Mouse (Mus musculus) lung, postnatal 36 days (tissue): Measurements from ENCODE around the gene Vmn1r135.
"Not testable (repeated sequence)": the region's sequence is repeated elsewhere in the genome, so short reads cannot be mapped to it uniquely, and the experiment has no call there.

Experiments used
- DNase-seq: peaks from one replicate; pipeline ENCODE4 v3.0.0; 2022; ENCODE audit warnings: mixed read lengths

The Vmn1r135 gene

GRCm38 (mm10) chr7:21832051-21832450 is at the start of gene Vmn1r135:
Gene Vmn1r135, plus strand, starts transcription at chr7:21832351.
- not testable (repeated sequence) for DNase-seq

GRCm38 (mm10) chr7:21796628-21797027 is 35.5 kb upstream of the Vmn1r135 start, which contains the start of gene Gm4177:
Gene Gm4177, minus strand, starts transcription at chr7:21796728.
- DNase-seq: not testable (repeated sequence)

- DNase-seq: not testable (repeated sequence)
Observed at GRCm38 (mm10) chr7:21844167-21844566, 12.0 kb downstream of the Vmn1r135 start, which contains the start of gene Gm5725. Gene Gm5725, minus strand, starts transcription at chr7:21844267.
